Mouse (Mus musculus): Measurements from ENCODE around the gene Tbc1d9.
A peak's percentile ranks its signal among the peaks of the same experiment; 100 is the strongest.
"Not testable (repeated sequence)": the region's sequence is repeated elsewhere in the genome, so short reads cannot be mapped to it uniquely, and the experiment has no call there.

The Tbc1d9 gene

GRCm38 (mm10) chr8:83297375-83297774 lies 132.2 kb downstream of the Tbc1d9 start:
- TF ChIP-seq POU5F1 (IDR thresholded peaks at IDR 0.05; ENCODE audit: borderline replicate concordance, low read length) (no peak), NANOG (IDR thresholded peaks at IDR 0.05; ENCODE audit: borderline replicate concordance, low read length) (no peak), CTCF (conservative IDR thresholded peaks at IDR 0.05; ENCODE audit: low read length) (no peak)
- no peaks in the 10 kb centered on the region for H3K36me3 ChIP-seq (ENCODE audit: insufficient read depth, low read length)

GRCm38 (mm10) chr8:83300135-83300534 lies 135.0 kb downstream of the Tbc1d9 start:
- TF ChIP-seq NANOG (IDR thresholded peaks at IDR 0.05; ENCODE audit: borderline replicate concordance, low read length) (no peak), POU5F1 (IDR thresholded peaks at IDR 0.05; ENCODE audit: borderline replicate concordance, low read length) (no peak), CTCF (conservative IDR thresholded peaks at IDR 0.05; ENCODE audit: low read length) (peak; percentile 80)
- no peaks in the 10 kb centered on the region for H3K9me3 ChIP-seq (ENCODE audit: low read length)
- H3K27me3 ChIP-seq (ENCODE audit: insufficient read depth, low read length): no peaks in the 10 kb centered on the region
- no peaks in the 10 kb centered on the region for H3K36me3 ChIP-seq (ENCODE audit: insufficient read depth, low read length)
- no peak overlapping the region for H3K4me3 ChIP-seq (replicated peaks; ENCODE audit: low read length)
- peaks cover 4% of the 10 kb centered on the region for H3K4me1 ChIP-seq (replicated peaks; ENCODE audit: low read depth, low read length)

More at GRCm38 (mm10) chr8:83297375-83297774, 132.2 kb downstream of the Tbc1d9 start:
- Histone ChIP-seq H3K4me1 (replicated peaks; ENCODE audit: low read depth, low read length) (peaks cover 7% of the 10 kb centered on the region), H3K4me3 (replicated peaks; ENCODE audit: low read length) (no peak overlapping the region), H3K9me3 (ENCODE audit: low read length) (no peaks in the 10 kb centered on the region), H3K27me3 (ENCODE audit: insufficient read depth, low read length) (0 out of 2 replicates have a peak, but pooled peaks cover under 1% of the 10 kb centered on the region)

- Histone ChIP-seq H3K27me3 (ENCODE audit: insufficient read depth, low read length) (no peaks in the 10 kb centered on the region), H3K4me3 (replicated peaks; ENCODE audit: low read length) (no peak overlapping the region; the same call in 1 of the 2 replicates), H3K36me3 (ENCODE audit: insufficient read depth, low read length) (no peaks in the 10 kb centered on the region), H3K4me1 (replicated peaks; ENCODE audit: low read depth, low read length) (peaks cover 34% of the 10 kb centered on the region), H3K9me3 (ENCODE audit: low read length) (no peaks in the 10 kb centered on the region)
- no peak for TF ChIP-seq POU5F1 (IDR thresholded peaks at IDR 0.05; ENCODE audit: borderline replicate concordance, low read length)
- no peak for TF ChIP-seq NANOG (IDR thresholded peaks at IDR 0.05; ENCODE audit: borderline replicate concordance, low read length)
- TF ChIP-seq CTCF (conservative IDR thresholded peaks at IDR 0.05; ENCODE audit: low read length): no peak
Observed at GRCm38 (mm10) chr8:83304946-83305345, 139.8 kb downstream of the Tbc1d9 start.

- Histone ChIP-seq H3K27me3 (ENCODE audit: insufficient read depth, low read length) (no peaks in the 10 kb centered on the region), H3K4me1 (replicated peaks; ENCODE audit: low read depth, low read length) (peaks cover 45% of the 10 kb centered on the region), H3K9me3 (ENCODE audit: low read length) (no peaks in the 10 kb centered on the region), H3K4me3 (replicated peaks; ENCODE audit: low read length) (no peak overlapping the region), H3K36me3 (ENCODE audit: insufficient read depth, low read length) (no peaks in the 10 kb centered on the region)
- TF ChIP-seq CTCF (conservative IDR thresholded peaks at IDR 0.05; ENCODE audit: low read length) (no peak), POU5F1 (IDR thresholded peaks at IDR 0.05; ENCODE audit: borderline replicate concordance, low read length) (no peak), NANOG (IDR thresholded peaks at IDR 0.05; ENCODE audit: borderline replicate concordance, low read length) (no peak)
Observed at GRCm38 (mm10) chr8:83309836-83310235, 144.7 kb downstream of the Tbc1d9 start.

GRCm38 (mm10) chr8:83315084-83315483 lies 149.9 kb downstream of the Tbc1d9 start:
- Histone ChIP-seq H3K4me3 (replicated peaks; ENCODE audit: low read length) (peak overlapping the region; percentile 30; the same call in 1 of the 2 replicates), H3K4me1 (replicated peaks; ENCODE audit: low read depth, low read length) (peaks cover 34% of the 10 kb centered on the region), H3K36me3 (ENCODE audit: insufficient read depth, low read length) (peaks cover 19% of the 10 kb centered on the region)
- not testable (repeated sequence) for H3K27me3 ChIP-seq (ENCODE audit: insufficient read depth, low read length); H3K9me3 ChIP-seq (ENCODE audit: low read length)

- Histone ChIP-seq H3K27me3 (ENCODE audit: insufficient read depth, low read length) (no peaks in the 10 kb centered on the region), H3K4me3 (replicated peaks; ENCODE audit: low read length) (peak overlapping the region; percentile 30; the same call in 1 of the 2 replicates), H3K9me3 (ENCODE audit: low read length) (no peaks in the 10 kb centered on the region), H3K36me3 (ENCODE audit: insufficient read depth, low read length) (peaks cover 19% of the 10 kb centered on the region), H3K4me1 (replicated peaks; ENCODE audit: low read depth, low read length) (peaks cover 39% of the 10 kb centered on the region)
- TF ChIP-seq POU5F1 (IDR thresholded peaks at IDR 0.05; ENCODE audit: borderline replicate concordance, low read length) (no peak), CTCF (conservative IDR thresholded peaks at IDR 0.05; ENCODE audit: low read length) (no peak), NANOG (IDR thresholded peaks at IDR 0.05; ENCODE audit: borderline replicate concordance, low read length) (peak; percentile 64; the same call in 1 of the 2 replicates)
Observed at GRCm38 (mm10) chr8:83315691-83316090, 150.5 kb downstream of the Tbc1d9 start.

- Histone ChIP-seq H3K9me3 (ENCODE audit: low read length) (no peaks in the 10 kb centered on the region), H3K27me3 (ENCODE audit: insufficient read depth, low read length) (no peaks in the 10 kb centered on the region), H3K36me3 (ENCODE audit: insufficient read depth, low read length) (peaks cover 19% of the 10 kb centered on the region), H3K4me3 (replicated peaks; ENCODE audit: low read length) (0 out of 2 replicates have a peak overlapping the region, but pooled peaks have one; percentile 7), H3K4me1 (replicated peaks; ENCODE audit: low read depth, low read length) (peaks cover 41% of the 10 kb centered on the region)
- TF ChIP-seq POU5F1 (IDR thresholded peaks at IDR 0.05; ENCODE audit: borderline replicate concordance, low read length) (no peak), NANOG (IDR thresholded peaks at IDR 0.05; ENCODE audit: borderline replicate concordance, low read length) (no peak)
Observed at GRCm38 (mm10) chr8:83320543-83320942, 155.4 kb downstream of the Tbc1d9 start.

GRCm38 (mm10) chr8:83322374-83322773 lies 157.2 kb downstream of the Tbc1d9 start:
- peaks cover 14% of the 10 kb centered on the region for H3K36me3 ChIP-seq (ENCODE audit: insufficient read depth, low read length)
- no peak for TF ChIP-seq CTCF (conservative IDR thresholded peaks at IDR 0.05; ENCODE audit: low read length)
- no peak overlapping the region for H3K4me3 ChIP-seq (replicated peaks; ENCODE audit: low read length)
- H3K27me3 ChIP-seq (ENCODE audit: insufficient read depth, low read length): no peaks in the 10 kb centered on the region
- H3K9me3 ChIP-seq (ENCODE audit: low read length): no peaks in the 10 kb centered on the region
- H3K4me1 ChIP-seq (replicated peaks; ENCODE audit: low read depth, low read length): peaks cover 31% of the 10 kb centered on the region
